Mouse (Mus musculus): Measurements from ENCODE around the gene Ttc16. TPM values are rescaled to one million over a fixed set of nuclear protein-coding genes. Genes with fewer than 3 reads are reported as not detected.

The Ttc16 gene
- polyA plus RNA-seq (2016; fragmentation: Nextera tagmentation; extraction: Ambion mirVana): 0.32 and 0.36 TPM in 2 replicates

DNA sequence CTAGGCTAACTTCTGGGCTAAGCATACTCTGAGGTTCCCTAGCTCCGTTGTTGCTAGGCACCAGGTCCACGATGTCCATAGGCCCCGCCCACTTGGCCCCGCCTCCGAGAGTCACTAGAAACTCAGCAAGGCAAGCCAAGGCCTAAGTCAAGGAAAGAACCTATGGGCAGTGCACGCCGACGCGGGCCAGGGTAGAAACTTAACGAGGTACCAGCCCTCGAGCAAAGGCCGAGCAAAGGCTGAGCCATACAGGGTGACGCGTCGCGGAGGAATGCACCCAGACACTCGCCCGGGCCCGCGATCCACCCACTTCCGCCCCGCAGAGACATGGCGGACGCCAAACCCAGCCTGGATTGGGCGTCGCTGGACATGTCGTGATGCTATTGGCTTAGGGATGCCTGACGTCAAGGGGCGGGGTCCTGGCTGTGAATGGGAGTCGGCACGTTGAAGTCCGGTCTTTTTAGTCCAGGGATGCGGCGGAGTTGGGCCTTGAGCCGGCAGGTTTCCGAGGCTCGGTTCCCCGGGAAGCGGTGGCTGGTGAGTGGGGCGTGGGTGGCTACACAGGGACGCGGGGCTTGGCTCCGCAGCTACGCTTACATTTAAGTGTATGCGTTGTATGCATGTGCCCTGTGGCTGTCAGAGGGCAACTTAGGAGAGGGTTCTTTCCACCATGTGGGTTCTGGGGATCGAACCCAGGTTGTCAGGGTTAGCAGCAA is at the start of gene Ttc16, which contains the start of gene Ptrh1:
TSS of gene Ttc16 (minus strand) at position 275 of the 716 bp plus-strand sequence.
TSS of gene Ptrh1 (plus strand) at position 428 of the 716 bp plus-strand sequence.
- WGBS: under 1% methylated on average over 46 of the region's 46 CpGs
- peaks cover 41% of the 10 kb centered on the region for H3K4me1 ChIP-seq
- H3K4me3 ChIP-seq: peak within 1 kb of the TSS; percentile 73
- DNase-seq (ENCODE audit: extremely low spot score, low spot score): peak; percentile 98
- H3K9me3 ChIP-seq: no peaks in the 10 kb centered on the region
- peak within 1 kb of the TSS; percentile 85 for H3K27ac ChIP-seq
- peaks cover 15% of the 10 kb centered on the region for H3K27me3 ChIP-seq (ENCODE audit: poor library complexity, severe bottlenecking)
- no peaks in the 10 kb centered on the region for H3K36me3 ChIP-seq (replicated peaks)

DNA sequence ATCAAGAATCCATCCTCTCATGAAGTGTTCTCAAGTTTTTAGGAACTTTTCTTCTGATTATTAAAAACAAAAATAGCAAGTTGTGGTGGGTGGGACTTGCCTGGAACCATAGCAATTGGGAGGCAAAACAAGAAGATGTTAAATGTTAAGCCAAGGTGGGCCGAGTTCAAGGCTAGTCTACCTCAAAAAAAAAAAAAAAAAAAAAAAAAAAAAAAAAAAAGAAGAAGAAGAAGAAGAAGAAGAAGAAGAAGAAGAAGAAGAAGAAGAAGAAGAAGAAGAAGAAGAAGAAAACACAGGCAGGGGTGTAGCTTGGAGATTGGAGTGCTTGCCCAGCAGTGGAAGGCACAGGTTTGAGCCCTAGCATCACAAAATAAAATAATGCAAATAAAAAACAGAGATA is 49.3 kb upstream of the Ttc16 start:
- Histone ChIP-seq H3K27me3 (ENCODE audit: poor library complexity, severe bottlenecking) (no peaks in the 10 kb centered on the region), H3K9me3 (no peaks in the 10 kb centered on the region), H3K36me3 (replicated peaks) (no peaks in the 10 kb centered on the region), H3K4me1 (peaks cover 22% of the 10 kb centered on the region), H3K4me3 (no peak overlapping the region), H3K27ac (peak overlapping the region; percentile 72; the same call in 1 of the 2 replicates)
- DNase-seq (ENCODE audit: extremely low spot score, low spot score): no peak
- WGBS: 88% methylated on average over 1 of the region's 1 CpGs

DNA sequence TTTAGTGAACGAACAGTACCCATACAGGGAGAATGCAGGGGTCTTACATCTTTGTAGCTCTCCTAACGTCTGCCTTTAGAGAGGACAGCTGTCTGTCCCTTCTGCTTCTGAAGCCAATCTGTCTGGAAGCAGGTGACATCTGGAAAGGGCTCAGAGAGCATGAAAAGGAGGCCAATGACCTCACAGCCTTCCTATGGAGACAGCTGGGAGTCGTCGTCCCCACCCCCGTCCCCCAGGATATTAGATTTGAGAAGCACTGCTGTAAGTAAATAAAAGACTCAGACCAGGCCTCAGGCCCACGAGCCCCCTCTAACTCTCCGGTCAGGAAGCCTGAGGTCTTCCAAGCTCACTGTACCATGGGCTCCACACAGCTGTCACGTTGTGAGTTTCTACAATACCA is 48.7 kb upstream of the Ttc16 start:
- H3K9me3 ChIP-seq: no peaks in the 10 kb centered on the region
- no peaks in the 10 kb centered on the region for H3K27me3 ChIP-seq (ENCODE audit: poor library complexity, severe bottlenecking)
- peaks cover 22% of the 10 kb centered on the region for H3K4me1 ChIP-seq
- DNase-seq (ENCODE audit: extremely low spot score, low spot score): no peak
- H3K27ac ChIP-seq: peak overlapping the region; percentile 72
- no peaks in the 10 kb centered on the region for H3K36me3 ChIP-seq (replicated peaks)
- H3K4me3 ChIP-seq: no peak overlapping the region
- WGBS: 57% methylated on average over 8 of the region's 8 CpGs

DNA sequence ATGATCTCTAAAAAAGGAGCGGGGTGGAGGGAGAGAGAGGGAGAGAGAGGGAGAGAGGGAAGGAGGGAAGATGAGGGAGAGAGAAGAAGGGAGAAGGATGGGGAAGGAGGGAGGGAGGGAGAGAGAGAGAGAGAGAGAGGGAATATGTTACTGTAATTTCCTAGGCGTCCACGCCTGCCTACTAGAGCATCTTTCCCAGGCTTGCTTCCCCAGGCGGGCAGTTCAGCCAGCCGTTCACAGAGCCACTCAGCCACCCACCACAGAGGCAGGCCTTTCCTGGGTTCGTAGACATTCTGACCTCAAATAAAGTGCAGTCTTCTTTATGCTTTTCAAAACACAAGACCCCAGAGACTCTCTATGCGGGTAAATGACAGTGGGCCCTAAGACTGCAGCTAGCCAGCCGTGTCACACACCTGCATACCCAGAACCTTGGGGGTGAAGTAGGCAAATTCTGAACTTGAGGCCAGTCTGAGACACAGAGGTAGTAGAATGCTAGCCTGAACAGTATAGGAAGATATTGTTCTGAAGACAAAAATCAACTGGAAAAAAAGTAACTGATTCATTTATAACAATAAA is 48.2 kb upstream of the Ttc16 start:
- H3K27ac ChIP-seq: peak overlapping the region; percentile 72
- 73% methylated on average over 8 of the region's 8 CpGs for WGBS

DNA sequence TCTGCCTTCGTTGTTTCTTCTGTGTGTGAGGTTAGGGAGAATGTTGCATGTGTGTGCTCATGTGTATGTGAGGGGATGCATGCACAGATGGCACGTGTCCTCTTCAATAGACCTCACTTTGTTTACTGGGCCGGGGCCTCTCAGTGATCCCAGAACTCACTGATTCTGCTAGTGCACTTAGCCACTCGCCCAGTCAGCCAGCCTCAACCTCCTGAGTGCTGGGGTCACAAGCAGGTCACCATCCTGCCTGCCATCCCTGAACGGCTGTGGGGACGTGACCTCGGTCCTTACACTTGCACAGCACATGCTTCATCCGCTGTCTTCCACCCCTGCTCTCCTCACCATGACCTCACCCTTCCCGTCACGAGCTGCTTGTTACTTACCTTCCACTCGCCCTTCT is 47.7 kb upstream of the Ttc16 start:
- WGBS: 67% methylated on average over 11 of the region's 11 CpGs
- DNase-seq (ENCODE audit: extremely low spot score, low spot score): no peak
- Histone ChIP-seq H3K4me3 (no peak overlapping the region), H3K4me1 (peaks cover 22% of the 10 kb centered on the region), H3K27me3 (ENCODE audit: poor library complexity, severe bottlenecking) (no peaks in the 10 kb centered on the region), H3K27ac (peak overlapping the region; percentile 72), H3K36me3 (replicated peaks) (0 out of 2 replicates have a peak, but pooled peaks cover 2% of the 10 kb centered on the region), H3K9me3 (no peaks in the 10 kb centered on the region)

More for the DNA sequence above, 48.2 kb upstream of the Ttc16 start:
- DNase-seq (ENCODE audit: extremely low spot score, low spot score): no peak
- Histone ChIP-seq H3K27me3 (ENCODE audit: poor library complexity, severe bottlenecking) (no peaks in the 10 kb centered on the region), H3K9me3 (no peaks in the 10 kb centered on the region), H3K4me1 (peaks cover 22% of the 10 kb centered on the region), H3K36me3 (replicated peaks) (no peaks in the 10 kb centered on the region), H3K4me3 (no peak overlapping the region)

DNA sequence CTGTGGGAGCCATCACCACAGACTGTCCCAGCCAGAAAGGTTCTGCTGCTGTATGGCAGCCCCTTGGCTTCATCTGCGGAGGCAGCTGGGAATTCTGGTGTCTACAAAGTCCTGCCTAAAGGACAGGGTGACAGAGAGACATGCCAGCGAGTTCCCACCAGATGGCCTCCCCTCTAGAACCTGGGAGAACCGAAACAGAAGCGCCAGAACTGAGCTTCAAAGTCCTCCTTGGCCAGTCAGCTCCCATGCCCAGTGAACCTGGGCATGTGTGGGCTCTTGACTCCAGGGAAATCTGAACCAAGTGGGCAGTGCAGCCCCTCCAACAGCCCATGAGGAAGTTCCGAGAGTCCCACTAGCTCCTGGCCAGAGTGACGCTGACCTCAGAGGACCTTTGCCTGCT is 47.2 kb upstream of the Ttc16 start:
- no peak for DNase-seq (ENCODE audit: extremely low spot score, low spot score)
- H3K36me3 ChIP-seq (replicated peaks): peaks cover 4% of the 10 kb centered on the region; the same call in 1 of the 2 replicates
- no peaks in the 10 kb centered on the region for H3K9me3 ChIP-seq
- H3K4me1 ChIP-seq: peaks cover 22% of the 10 kb centered on the region
- 83% methylated on average over 6 of the region's 6 CpGs for WGBS
- no peak overlapping the region for H3K4me3 ChIP-seq
- H3K27me3 ChIP-seq (ENCODE audit: poor library complexity, severe bottlenecking): no peaks in the 10 kb centered on the region
- H3K27ac ChIP-seq: peak overlapping the region; percentile 72

DNA sequence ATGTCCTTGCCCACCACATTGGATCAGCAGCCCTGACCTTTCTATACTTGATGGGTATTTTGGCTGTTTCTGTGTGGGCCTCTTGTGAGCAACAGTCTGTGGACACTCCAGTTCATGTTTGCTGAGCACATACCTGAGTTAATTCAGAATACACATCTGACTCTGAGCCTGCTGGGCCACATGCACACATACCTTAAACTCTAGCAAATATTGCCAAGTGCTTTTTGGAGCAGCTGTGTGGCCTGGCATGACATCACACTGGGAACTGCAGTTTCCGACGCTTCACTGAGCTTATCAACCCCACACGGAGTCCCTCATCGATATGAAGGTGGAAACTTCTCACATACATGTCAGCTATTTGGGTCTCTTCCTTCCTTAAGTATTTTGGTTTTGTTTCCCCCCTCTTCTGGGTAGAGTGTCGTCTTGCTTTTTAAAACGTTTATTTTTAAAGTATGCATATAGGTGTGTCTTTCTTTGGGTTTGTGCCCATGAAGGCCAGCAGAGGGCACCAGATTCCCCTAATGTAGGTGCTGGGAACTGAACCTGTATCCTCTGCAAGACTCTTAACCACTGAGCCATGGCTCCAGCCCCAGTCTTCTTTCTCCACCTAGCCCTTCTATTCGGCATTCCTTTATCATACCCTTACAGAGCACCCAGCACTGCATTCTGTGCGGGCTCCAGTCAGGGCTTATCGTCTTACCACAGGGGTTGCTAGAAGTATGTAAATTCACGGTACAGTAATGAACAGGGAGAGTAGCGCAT is 45.8 kb upstream of the Ttc16 start:
- Histone ChIP-seq H3K27ac (no peak overlapping the region), H3K27me3 (ENCODE audit: poor library complexity, severe bottlenecking) (no peaks in the 10 kb centered on the region), H3K4me1 (peaks cover 22% of the 10 kb centered on the region), H3K4me3 (no peak overlapping the region), H3K9me3 (no peaks in the 10 kb centered on the region), H3K36me3 (replicated peaks) (peaks cover 4% of the 10 kb centered on the region; the same call in 1 of the 2 replicates)
- peak; percentile 34 for DNase-seq (ENCODE audit: extremely low spot score, low spot score)
- WGBS: 72% methylated on average over 11 of the region's 11 CpGs

DNA sequence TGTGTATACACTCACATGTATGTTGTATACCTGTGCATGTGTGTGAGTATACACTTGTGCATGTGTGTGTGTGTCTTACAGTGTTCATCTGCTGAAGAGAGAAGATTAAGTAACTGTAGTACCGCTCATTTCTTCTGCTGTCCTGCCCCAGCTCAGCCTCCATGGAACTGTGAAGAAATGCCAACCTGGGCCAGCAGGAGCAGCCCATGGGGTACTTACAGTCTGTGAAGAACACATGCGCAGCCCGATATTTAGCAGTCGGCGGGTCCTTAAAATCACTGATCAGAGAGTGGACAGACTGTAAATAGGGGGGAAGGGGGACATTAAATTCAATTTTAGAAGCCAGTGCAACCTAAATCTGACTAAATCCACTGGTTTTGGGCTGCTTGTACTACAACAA is 42.8 kb upstream of the Ttc16 start:
- H3K4me3 ChIP-seq: no peak overlapping the region
- H3K9me3 ChIP-seq: no peaks in the 10 kb centered on the region
- peaks cover 8% of the 10 kb centered on the region for H3K4me1 ChIP-seq
- WGBS: 91% methylated on average over 5 of the region's 5 CpGs
- no peaks in the 10 kb centered on the region for H3K27me3 ChIP-seq (ENCODE audit: poor library complexity, severe bottlenecking)
- no peak for DNase-seq (ENCODE audit: extremely low spot score, low spot score)
- H3K27ac ChIP-seq: no peak overlapping the region
- H3K36me3 ChIP-seq (replicated peaks): peaks cover 13% of the 10 kb centered on the region

DNA sequence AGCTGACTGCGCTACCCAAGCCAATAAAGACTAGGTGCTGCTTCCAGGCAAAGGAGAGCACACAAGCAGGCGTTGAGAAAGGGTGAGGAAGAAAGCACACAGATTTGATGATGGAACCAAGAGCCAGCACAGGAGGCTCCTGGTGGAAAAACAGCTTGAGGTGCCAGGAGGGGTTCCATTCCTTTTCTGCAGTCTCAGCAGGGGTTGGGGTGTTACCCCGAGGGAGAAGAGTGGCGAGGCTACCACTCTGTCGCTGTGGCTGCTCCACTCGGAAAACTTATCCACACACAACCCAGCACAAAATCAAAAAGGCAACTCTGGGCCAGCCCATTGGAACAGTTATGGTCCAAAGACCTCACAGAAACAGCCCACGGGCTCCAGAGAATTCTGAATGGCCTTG is 42.2 kb upstream of the Ttc16 start:
- Histone ChIP-seq H3K27ac (0 out of 2 replicates have a peak overlapping the region, but pooled peaks have one; percentile 8), H3K27me3 (ENCODE audit: poor library complexity, severe bottlenecking) (no peaks in the 10 kb centered on the region), H3K9me3 (no peaks in the 10 kb centered on the region), H3K4me3 (no peak overlapping the region), H3K4me1 (peaks cover 2% of the 10 kb centered on the region), H3K36me3 (replicated peaks) (peaks cover 19% of the 10 kb centered on the region)
- no peak for DNase-seq (ENCODE audit: extremely low spot score, low spot score)
- WGBS: 70% methylated on average over 7 of the region's 7 CpGs

DNA sequence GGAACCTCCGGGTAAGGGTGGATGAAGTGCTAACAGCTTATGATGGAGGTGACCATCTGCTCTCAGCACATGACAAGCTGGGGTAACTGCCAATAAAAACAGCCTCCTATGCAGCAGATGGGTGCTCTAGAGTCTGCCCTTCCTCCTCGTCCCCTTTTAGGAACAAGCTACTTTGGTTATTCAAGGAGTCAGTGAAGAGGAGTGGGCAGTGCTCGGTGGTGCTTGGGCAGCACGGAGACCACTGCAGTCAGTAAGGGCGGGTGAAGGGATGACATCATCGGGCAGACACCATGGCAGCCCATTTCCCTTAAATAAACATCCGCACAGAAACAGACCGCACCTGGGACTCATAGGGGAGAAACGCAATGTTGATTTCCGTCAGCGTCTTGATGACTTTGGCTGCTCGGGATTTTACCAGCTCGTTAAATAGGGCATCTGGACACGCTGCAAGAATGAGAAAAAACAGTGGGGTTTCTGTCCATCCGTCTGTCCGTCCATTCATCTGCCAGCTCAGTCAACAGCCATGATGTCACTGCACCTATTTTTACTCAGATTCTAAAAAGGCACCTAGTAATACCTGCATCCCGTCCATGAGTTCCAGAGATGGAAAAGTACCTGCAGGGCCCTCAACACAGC is 41.6 kb upstream of the Ttc16 start:
- Histone ChIP-seq H3K4me1 (no peaks in the 10 kb centered on the region), H3K36me3 (replicated peaks) (peaks cover 19% of the 10 kb centered on the region), H3K4me3 (no peak overlapping the region), H3K27me3 (ENCODE audit: poor library complexity, severe bottlenecking) (no peaks in the 10 kb centered on the region), H3K27ac (0 out of 2 replicates have a peak overlapping the region, but pooled peaks have one; percentile 8), H3K9me3 (no peaks in the 10 kb centered on the region)
- no peak for DNase-seq (ENCODE audit: extremely low spot score, low spot score)
- WGBS: 84% methylated on average over 17 of the region's 17 CpGs

DNA sequence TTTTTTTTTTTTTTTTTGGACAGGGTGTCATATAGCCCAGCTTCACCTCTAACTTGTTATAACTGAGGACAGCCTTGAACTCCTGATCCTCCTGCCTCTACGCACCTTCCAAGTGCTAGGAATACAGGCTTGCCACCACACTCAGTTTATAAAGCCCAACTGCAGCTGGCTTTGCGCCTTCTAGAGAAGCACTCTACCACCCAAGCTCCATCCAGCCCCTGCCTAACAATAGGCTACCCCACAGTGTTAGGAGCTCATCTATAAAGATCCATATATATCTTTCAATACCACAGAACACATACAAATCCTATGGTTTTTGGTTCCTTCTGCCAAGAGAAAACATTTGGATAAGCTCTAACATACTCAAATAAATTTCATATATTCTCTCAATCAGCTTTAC is 41.1 kb upstream of the Ttc16 start:
- Histone ChIP-seq H3K27ac (no peak overlapping the region), H3K4me3 (no peak overlapping the region), H3K9me3 (no peaks in the 10 kb centered on the region), H3K27me3 (ENCODE audit: poor library complexity, severe bottlenecking) (no peaks in the 10 kb centered on the region), H3K4me1 (no peaks in the 10 kb centered on the region), H3K36me3 (replicated peaks) (peaks cover 24% of the 10 kb centered on the region)
- no peak for DNase-seq (ENCODE audit: extremely low spot score, low spot score)
- 96% methylated on average over 2 of the region's 2 CpGs for WGBS

DNA sequence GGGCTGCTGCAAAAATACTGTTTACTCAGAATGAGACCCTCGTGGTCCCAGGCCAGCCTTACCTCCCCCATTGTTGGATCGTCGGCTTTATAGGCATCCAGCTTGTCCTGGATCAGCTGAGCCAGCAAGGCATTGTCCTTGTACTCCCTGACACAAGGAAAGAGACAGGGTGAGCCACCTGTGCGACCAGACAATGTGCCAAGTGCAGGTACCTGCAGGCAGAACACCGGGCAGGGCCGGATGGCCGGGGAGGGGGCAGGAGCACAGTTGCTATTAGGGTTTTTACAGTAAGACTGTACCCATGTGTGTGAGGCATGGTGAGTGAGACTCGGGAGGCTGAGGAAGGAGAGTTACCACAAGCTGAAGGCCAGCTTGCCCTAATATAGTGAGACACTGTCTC is 36.5 kb upstream of the Ttc16 start:
- no peak overlapping the region for H3K4me3 ChIP-seq
- peaks cover 45% of the 10 kb centered on the region for H3K36me3 ChIP-seq (replicated peaks)
- no peaks in the 10 kb centered on the region for H3K9me3 ChIP-seq
- no peaks in the 10 kb centered on the region for H3K27me3 ChIP-seq (ENCODE audit: poor library complexity, severe bottlenecking)
- 88% methylated on average over 8 of the region's 8 CpGs for WGBS
- H3K27ac ChIP-seq: no peak overlapping the region
- H3K4me1 ChIP-seq: no peaks in the 10 kb centered on the region
- DNase-seq (ENCODE audit: extremely low spot score, low spot score): no peak
